Mouse (Mus musculus) heart, adult 10 weeks (tissue): ENCODE measurements around the gene Cdc42bpb. TPM values are rescaled to one million over a fixed set of nuclear protein-coding genes. Genes with fewer than 3 reads are reported as not detected.

Experiments
- polyA plus RNA-seq: library from polyadenylated mRNA; stranded (reverse); fragments of 350-450 nt; fragmentation: Illumina TruSeq; extraction: RNeasy Lipid Tissue Mini Kit (QIAGEN cat#74804); gene quantifications from one replicate; pipeline ENCODE4 v1.2.3, GENCODE M21; 2014; ENCODE audit warnings: low read depth, low replicate concordance

Gene Cdc42bpb
- polyA plus RNA-seq, result 49.6 TPM

DNA sequence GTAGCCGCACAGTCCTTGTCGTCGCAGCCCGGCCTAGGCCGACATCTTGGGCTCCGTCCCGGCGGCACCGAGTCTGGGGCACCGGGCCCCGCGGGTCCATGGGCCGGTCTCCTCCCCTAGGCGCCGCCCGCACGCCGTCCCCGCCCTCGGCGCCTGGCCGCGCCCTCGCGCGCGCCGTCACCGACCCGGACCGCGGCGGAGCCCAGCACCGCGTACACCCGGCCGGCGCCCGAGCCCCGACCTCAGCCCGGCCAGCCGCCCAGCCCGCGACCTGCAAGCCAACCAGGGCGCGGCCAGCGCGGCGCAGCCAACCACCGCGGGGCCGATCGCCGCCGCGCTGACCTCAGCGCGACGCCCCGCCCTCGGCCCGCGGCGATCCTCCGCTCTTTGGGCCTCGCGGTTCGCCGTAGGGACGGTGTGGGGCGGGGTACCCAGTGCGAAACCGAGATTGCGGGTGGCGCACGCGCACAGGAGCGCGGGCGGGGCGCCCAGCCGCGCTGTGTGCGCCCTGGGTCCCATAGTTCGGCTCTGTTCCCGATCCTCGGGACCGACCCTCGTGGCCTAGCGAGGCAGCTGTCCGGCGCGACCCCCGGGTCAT is at the start of gene Cdc42bpb:
Gene Cdc42bpb, minus strand, starts transcription at position 343 of the 598 bp plus-strand sequence.

DNA sequence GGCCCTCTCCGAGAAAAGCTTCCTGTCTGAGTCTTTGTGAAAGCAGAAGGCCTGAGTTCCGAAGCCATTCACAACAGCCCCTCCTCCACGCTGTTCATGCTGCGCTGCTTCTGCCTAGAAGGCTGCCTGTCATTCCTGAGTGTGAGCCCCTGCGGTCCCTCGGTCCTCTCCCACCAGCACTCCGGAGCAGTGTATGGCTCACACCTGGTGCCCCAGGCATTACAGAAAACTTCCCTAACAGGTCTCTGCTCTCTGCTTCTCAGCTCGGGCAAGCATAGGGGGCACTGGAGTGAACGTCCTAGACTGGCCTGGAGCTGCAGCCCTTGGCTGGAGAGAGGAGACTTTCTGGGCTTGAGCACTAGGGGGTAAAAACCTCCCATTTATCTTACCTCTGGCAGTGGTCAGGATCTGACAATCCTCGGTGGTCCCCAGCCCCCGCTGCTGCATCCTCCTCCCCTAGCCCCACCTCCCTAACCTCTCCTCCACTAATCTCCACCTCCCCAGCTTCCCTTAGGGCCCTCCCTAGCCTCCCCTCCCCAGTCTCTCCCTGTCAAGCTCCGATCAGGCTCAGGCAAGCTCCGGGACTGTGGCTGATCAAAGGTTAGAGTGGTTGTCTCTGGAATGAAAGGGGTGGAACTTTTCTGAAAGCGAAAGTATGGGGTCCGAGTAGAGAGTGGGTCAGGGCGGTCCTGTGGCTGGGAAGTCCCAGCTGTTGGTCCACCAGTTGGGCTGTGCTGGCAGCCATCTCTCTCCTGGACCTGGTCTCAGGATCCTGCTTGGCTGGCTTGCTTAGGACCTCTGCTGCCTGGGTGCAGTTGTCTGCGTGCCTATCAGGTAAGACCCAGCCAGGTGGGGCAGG is 39.6 kb upstream of the Cdc42bpb start, which contains the start of gene Exoc3l4:
Gene Exoc3l4, plus strand, starts transcription at position 97 of the 859 bp plus-strand sequence.

DNA sequence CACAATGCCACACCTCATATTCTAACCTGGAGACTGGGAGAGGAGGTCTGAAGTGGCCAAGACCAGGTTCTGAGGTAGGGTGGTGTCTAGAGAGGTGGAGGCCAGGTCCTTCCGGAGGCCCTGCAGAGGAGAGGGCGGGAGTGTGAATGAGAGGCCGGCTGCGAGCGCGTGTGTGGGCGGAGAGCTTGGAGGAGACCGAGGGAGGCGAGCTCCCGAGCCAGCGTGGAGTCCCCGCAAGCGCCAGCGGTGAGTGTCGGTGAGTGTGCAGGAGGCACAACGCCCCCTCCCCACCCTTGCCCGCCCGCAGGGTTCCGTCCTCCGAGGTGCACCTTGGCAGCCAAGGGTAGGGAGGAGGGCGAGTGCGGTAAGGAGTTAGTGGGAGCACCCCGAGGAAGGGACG is 29.1 kb upstream of the Cdc42bpb start, which contains the start of gene Lbhd2:
Gene Lbhd2, plus strand, starts transcription at position 188 of the 400 bp plus-strand sequence.

DNA sequence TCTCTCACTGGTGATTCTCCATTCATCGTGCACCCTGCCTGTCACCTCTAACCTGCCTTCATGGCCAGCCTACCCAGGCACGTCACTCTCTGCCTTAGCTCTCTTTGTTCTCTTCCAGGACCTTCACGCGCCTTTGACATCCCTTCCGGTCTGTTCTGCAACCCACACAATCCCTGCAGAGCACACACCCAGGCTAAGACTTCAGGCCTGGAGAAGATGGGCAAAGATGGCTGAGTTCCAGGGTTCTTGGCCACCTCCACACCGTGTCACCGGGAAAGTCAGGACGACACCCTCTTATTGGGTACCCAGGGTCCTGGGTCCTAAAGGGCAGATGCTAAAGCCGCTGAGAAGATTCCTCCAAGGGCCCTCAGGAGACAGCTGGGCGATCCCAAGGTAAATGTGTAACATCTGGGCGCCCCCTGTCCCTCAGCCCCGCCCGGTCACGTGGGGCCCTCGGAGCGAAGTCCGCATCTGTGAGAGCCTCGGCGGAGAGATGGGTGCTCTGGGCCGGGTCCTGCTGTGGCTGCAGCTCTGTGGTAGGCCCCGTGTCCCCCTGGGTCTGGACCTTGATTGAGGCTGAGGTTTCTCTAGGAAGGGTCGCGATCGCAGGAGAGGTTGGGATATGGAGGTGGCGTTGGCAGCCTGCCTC is 106.8 kb downstream of the Cdc42bpb start, which contains the start of gene Amn:
Gene Amn, plus strand, starts transcription at position 467 of the 649 bp plus-strand sequence.

Other genes with a start within 250 kb of the Cdc42bpb start
- 9.7 TPM for gene Traf3, start 211.3 kb downstream of the Cdc42bpb start, polyA plus RNA-seq
- not detected for gene 4930595D18Rik, start 193.2 kb downstream of the Cdc42bpb start, polyA plus RNA-seq
- gene Amn, start 106.6 kb downstream of the Cdc42bpb start, polyA plus RNA-seq, result not detected
- not detected for gene Lbhd2, start 29.1 kb upstream of the Cdc42bpb start, polyA plus RNA-seq
- 5.6 TPM for gene Exoc3l4, start 39.3 kb upstream of the Cdc42bpb start, polyA plus RNA-seq
- 35.8 TPM for gene Tnfaip2, start 64.8 kb upstream of the Cdc42bpb start, polyA plus RNA-seq
- gene Gm266, start 108.1 kb upstream of the Cdc42bpb start, polyA plus RNA-seq, result 0.39 TPM
- gene Eif5, start 160.3 kb upstream of the Cdc42bpb start, polyA plus RNA-seq, result 140 TPM
- gene Mark3, start 196.8 kb upstream of the Cdc42bpb start, polyA plus RNA-seq, result 40.9 TPM